In genomic region chr10:127598607-127599006, GRCm38 (mm10) we compare ENCODE assay signal across 16 mouse cellular contexts. TPM values are rescaled to one million over a fixed set of nuclear protein-coding genes. Genes with fewer than 3 reads are reported as not detected.
A peak's percentile ranks its signal among the peaks of the same experiment; 100 is the strongest.
DNase-seq lines count a peak whose midpoint lies in the region; ATAC-seq and TF ChIP-seq lines count a peak whose summit lies in the region.
"Had no signal": no experiment of that assay in that cellular context is flagged by ENCODE, and none has a peak within 500 bp of the region (broad histone marks: within the 10 kb centered on the region; RNA-seq: fewer than 3 reads in every experiment).

No protein-coding gene starts in this region.

- peaks cover 38% of the 10 kb centered on the region for H3K4me1 ChIP-seq in midbrain, embryonic 10.5 days
- H3K4me1 ChIP-seq in midbrain, postnatal 0 days (ENCODE audit: insufficient read depth, low read length), result no peaks in the 10 kb centered on the region
- H3K4me1 ChIP-seq in limb, embryonic 14.5 days (ENCODE audit: control insufficient read depth, insufficient read depth, low read length), result peaks cover 44% of the 10 kb centered on the region

- no peaks in the 10 kb centered on the region for H3K27me3 ChIP-seq in midbrain, embryonic 10.5 days (ENCODE audit: low read depth, poor library complexity, severe bottlenecking)
- no peaks in the 10 kb centered on the region for H3K27me3 ChIP-seq in midbrain, postnatal 0 days (ENCODE audit: insufficient read depth, low read length)
- H3K27me3 ChIP-seq in limb, embryonic 14.5 days (ENCODE audit: control insufficient read depth, insufficient read depth, low read length), result no peaks in the 10 kb centered on the region
- H3K27me3 ChIP-seq: hindbrain, embryonic 13.5 days; neural tube, embryonic 13.5 days had no signal

- no peaks in the 10 kb centered on the region for H3K9me3 ChIP-seq in midbrain, embryonic 10.5 days (replicated peaks)
- no peaks in the 10 kb centered on the region for H3K9me3 ChIP-seq in midbrain, postnatal 0 days (ENCODE audit: low read length)
- no peaks in the 10 kb centered on the region for H3K9me3 ChIP-seq in limb, embryonic 14.5 days (ENCODE audit: control insufficient read depth, low read length)
- H3K9me3 ChIP-seq: hindbrain, embryonic 13.5 days; neural tube, embryonic 13.5 days had no signal

- no peak overlapping the region for H3K4me3 ChIP-seq in gastrocnemius, adult 2 months
- H3K4me3 ChIP-seq in midbrain, embryonic 10.5 days, result no peak overlapping the region
- no peak overlapping the region for H3K4me3 ChIP-seq in midbrain, postnatal 0 days (ENCODE audit: low read depth, low read length)
- no peak overlapping the region for H3K4me3 ChIP-seq in limb, embryonic 14.5 days (replicated peaks; ENCODE audit: low read length)
- H3K4me3 ChIP-seq: hindbrain, embryonic 13.5 days; neural tube, embryonic 13.5 days had no signal

- intact Hi-C loops in gastrocnemius, adult 2 months (cut with DNase I), result no loop called here

- peaks cover 85% of the 10 kb centered on the region for H3K36me3 ChIP-seq in midbrain, embryonic 10.5 days
- peaks cover 50% of the 10 kb centered on the region for H3K36me3 ChIP-seq in midbrain, postnatal 0 days (ENCODE audit: insufficient read depth, low read length)
- peaks cover 80% of the 10 kb centered on the region for H3K36me3 ChIP-seq in limb, embryonic 14.5 days (ENCODE audit: control insufficient read depth, insufficient read depth, low read length)

- no peak for ATAC-seq in midbrain, postnatal 0 days (ENCODE audit: low FRiP score)
- no peak for ATAC-seq in limb, embryonic 14.5 days (ENCODE audit: low FRiP score, low read depth)
- ATAC-seq in megakaryocyte-erythroid progenitor cell, adult 5-6 weeks (replicated peaks; ENCODE audit: low FRiP score, low TSS enrichment, poor library complexity, severe bottlenecking), result no peak
- ATAC-seq: activated CD4-positive, CD25-positive, alpha-beta regulatory T cell, adult 4 months; midbrain, embryonic 16.5 days had no signal

- no peak for DNase-seq in gastrocnemius, adult 2 months
- no peak for DNase-seq in gastrocnemius, postnatal 25 days
- DNase-seq in midbrain, embryonic 10.5 days (ENCODE audit: low spot score), result no peak
- no peak for DNase-seq in midbrain, postnatal 0 days (ENCODE audit: low spot score)
- no peak for DNase-seq in limb, embryonic 14.5 days (ENCODE audit: low spot score)
- DNase-seq in adrenal gland, adult 2 months, result no peak
- no peak for DNase-seq in testis, postnatal 14 days (ENCODE audit: low spot score)
- DNase-seq: kidney, adult 9 months; layer of hippocampus, adult 9-11 months; left cerebral cortex, postnatal 4 days; retina, postnatal 1 day had no signal

- TF ChIP-seq POLR2A in limb, embryonic 14.5 days (IDR thresholded peaks at IDR 0.05; ENCODE audit: borderline replicate concordance, extremely low read depth, insufficient read depth, insufficient read length), result no peak

- no peak overlapping the region for H3K9ac ChIP-seq in midbrain, postnatal 0 days (replicated peaks; ENCODE audit: low read length, poor library complexity, severe bottlenecking)
- H3K9ac ChIP-seq in limb, embryonic 14.5 days (ENCODE audit: low read depth, low read length, severe bottlenecking), result no peak overlapping the region
- H3K9ac ChIP-seq: hindbrain, embryonic 13.5 days; neural tube, embryonic 13.5 days had no signal

- H3K27ac ChIP-seq in gastrocnemius, adult 2 months, result peak overlapping the region; percentile 82
- H3K27ac ChIP-seq in midbrain, embryonic 10.5 days (replicated peaks), result peak overlapping the region; percentile 55; the same call in 1 of the 2 replicates
- H3K27ac ChIP-seq in midbrain, postnatal 0 days (ENCODE audit: low read depth, low read length), result no peak overlapping the region
- peak overlapping the region; percentile 61; the same call in 1 of the 2 replicates for H3K27ac ChIP-seq in limb, embryonic 14.5 days (replicated peaks; ENCODE audit: low read depth, low read length)
- H3K27ac ChIP-seq: hindbrain, embryonic 13.5 days; neural tube, embryonic 13.5 days had no signal

- no peak for TF ChIP-seq CTCF in gastrocnemius, adult 2 months (IDR thresholded peaks at IDR 0.05)
- TF ChIP-seq CTCF in midbrain, postnatal 0 days (IDR thresholded peaks at IDR 0.05), result no peak

- WGBS in midbrain, embryonic 10.5 days, result 49% methylated on average over 8 of the region's 8 CpGs
- WGBS in midbrain, postnatal 0 days, result 69% methylated on average over 8 of the region's 8 CpGs
- 55% methylated on average over 8 of the region's 8 CpGs for WGBS in limb, embryonic 14.5 days

- no peak overlapping the region for H3K4me2 ChIP-seq in midbrain, postnatal 0 days (ENCODE audit: low read depth, low read length, poor library complexity, severe bottlenecking)
- H3K4me2 ChIP-seq in limb, embryonic 14.5 days (replicated peaks; ENCODE audit: low read depth, low read length, severe bottlenecking), result no peak overlapping the region
- H3K4me2 ChIP-seq: hindbrain, embryonic 13.5 days; neural tube, embryonic 13.5 days had no signal

RNA-seq across cellular contexts. Expression of gene Lrp1, which starts 22.3 kb away (rescaled TPM):
- total RNA-seq in gastrocnemius, adult 2 months (2021), result 10 to 100 TPM; 34.6 to 71.3 TPM
- total RNA-seq in gastrocnemius, postnatal 25 days (2021), result 10 to 100 TPM; 58.1 to 64.3 TPM
- 54.9 and 69.8 TPM in 2 replicates for polyA plus RNA-seq in midbrain, embryonic 10.5 days (2016; fragmentation: Nextera tagmentation; extraction: Ambion mirVana)
- 297 and 319 TPM in 2 replicates for total RNA-seq in midbrain, postnatal 0 days (2014; rRNA removed)
- polyA plus RNA-seq in midbrain, postnatal 0 days (2015; fragmentation: Nextera tagmentation; extraction: Ambion mirVana), result 79.8 and 84.4 TPM in 2 replicates
- polyA plus RNA-seq in limb, embryonic 14.5 days (2012; rRNA removed), result 261 and 271 TPM in 2 replicates
- 146 and 172 TPM in 2 replicates for polyA plus RNA-seq in limb, embryonic 14.5 days (2014; fragmentation: Nextera tagmentation; extraction: Ambion mirVana)
- total RNA-seq in adrenal gland, adult 2 months (2021), result 100 to 1,000 TPM; 138 to 196 TPM
- 197 and 201 TPM in 2 replicates for polyA plus RNA-seq in adrenal gland, adult 2 months (2012; rRNA removed)
- 0.26 TPM in 1 of 2 replicates, not detected in the other for total RNA-seq in megakaryocyte-erythroid progenitor cell, adult 5-6 weeks (2014; fragmentation: Nextera tagmentation)
- total RNA-seq in megakaryocyte-erythroid progenitor cell, adult 5-6 weeks (2017), result 0.04 TPM in 1 of 2 replicates, not detected in the other

RNA-seq across cellular contexts. Expression of gene Stat6, which starts 44.2 kb away (rescaled TPM):
- 10 to 100 TPM; 17.1 to 18.9 TPM for total RNA-seq in gastrocnemius, adult 2 months (2021)
- 10 to 100 TPM; 16.5 to 21.8 TPM for total RNA-seq in gastrocnemius, postnatal 25 days (2021)
- polyA plus RNA-seq in midbrain, embryonic 10.5 days (2016; fragmentation: Nextera tagmentation; extraction: Ambion mirVana), result 8.2 and 8.9 TPM in 2 replicates
- 6.1 and 10.2 TPM in 2 replicates for total RNA-seq in midbrain, postnatal 0 days (2014; rRNA removed)
- 3.9 and 4.3 TPM in 2 replicates for polyA plus RNA-seq in midbrain, postnatal 0 days (2015; fragmentation: Nextera tagmentation; extraction: Ambion mirVana)
- 30.7 and 33.5 TPM in 2 replicates for polyA plus RNA-seq in limb, embryonic 14.5 days (2012; rRNA removed)
- polyA plus RNA-seq in limb, embryonic 14.5 days (2014; fragmentation: Nextera tagmentation; extraction: Ambion mirVana), result 22.2 and 24.6 TPM in 2 replicates
- total RNA-seq in adrenal gland, adult 2 months (2021), result 100 to 1,000 TPM in 1 of 2 experiments, 10 to 100 TPM in 1; 88.3 to 109 TPM
- polyA plus RNA-seq in adrenal gland, adult 2 months (2012; rRNA removed), result 67.6 and 83.8 TPM in 2 replicates
- total RNA-seq in megakaryocyte-erythroid progenitor cell, adult 5-6 weeks (2014; fragmentation: Nextera tagmentation), result 51.7 and 57.9 TPM in 2 replicates
- total RNA-seq in megakaryocyte-erythroid progenitor cell, adult 5-6 weeks (2017), result 32.2 and 35.3 TPM in 2 replicates

Comparison
In these comparisons a context has a peak if more than half of its experiments do, and no peak if none do; other contexts are left out.
1. RNA of gene Lrp1, which starts 22.3 kb away (total RNA-seq): 297 to 319 TPM in midbrain, postnatal 0 days, 138 to 196 TPM in adrenal gland, adult 2 months, 34.6 to 71.3 TPM in gastrocnemius, adult 2 months and 58.1 to 64.3 TPM in gastrocnemius, postnatal 25 days; 0.04 to 0.26 TPM in megakaryocyte-erythroid progenitor cell, adult 5-6 weeks; every median in the first group is over 10 times any median in the second.